Mouse (Mus musculus): ENCODE results near the gene Dhtkd1.
"Not testable (repeated sequence)": the region's sequence is repeated elsewhere in the genome, so short reads cannot be mapped to it uniquely, and the experiment has no call there.

Gene Dhtkd1

GRCm38 (mm10) chr2:5942416-5943032 is at the start of gene Dhtkd1:
Dhtkd1 (minus strand) TSS chr2:5942792.
- peak; percentile 79 for DNase-seq

- DNase-seq: no peak
Measured at GRCm38 (mm10) chr2:5977532-5977931, 34.9 kb upstream of the Dhtkd1 start.

DNA sequence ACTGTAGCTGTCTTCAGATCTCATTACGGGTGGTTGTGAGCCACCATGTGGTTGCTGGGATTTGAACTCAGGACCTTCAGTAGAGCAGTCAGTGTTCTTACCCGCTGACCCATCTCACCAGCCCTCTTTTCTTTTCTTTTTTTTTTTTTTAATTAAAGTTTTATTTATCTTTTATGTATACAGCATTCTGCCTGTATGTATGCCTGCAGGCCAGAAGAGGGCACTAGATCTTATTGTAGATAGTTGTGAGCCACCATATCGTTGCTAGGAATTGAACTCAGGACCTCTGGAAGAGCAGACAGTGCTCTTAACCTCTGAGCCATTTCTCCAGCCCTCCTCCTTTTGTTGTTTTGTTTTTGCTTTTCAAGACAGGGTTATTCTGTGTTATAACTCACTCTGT is 28.0 kb upstream of the Dhtkd1 start:
- DNase-seq: not testable (repeated sequence)

DNA sequence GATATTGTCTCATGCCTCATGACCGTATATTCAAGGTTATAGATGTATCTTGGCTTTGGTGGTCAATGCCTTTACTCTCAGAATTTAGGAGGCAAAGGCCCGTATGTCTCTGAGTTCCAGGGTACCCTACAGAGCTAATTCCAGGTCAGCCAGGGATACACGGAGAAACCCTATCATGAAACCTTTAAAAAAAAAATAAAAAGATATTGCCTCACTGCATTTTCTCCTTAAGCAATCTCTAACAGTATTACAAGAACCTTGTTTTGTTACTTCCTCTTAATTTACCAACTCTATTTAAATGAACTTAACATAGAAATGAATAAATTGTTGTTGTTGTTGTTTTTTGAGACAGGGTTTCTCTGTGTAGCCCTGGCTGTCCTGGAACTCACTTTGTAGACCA is 23.4 kb upstream of the Dhtkd1 start:
- no peak for DNase-seq

DNA sequence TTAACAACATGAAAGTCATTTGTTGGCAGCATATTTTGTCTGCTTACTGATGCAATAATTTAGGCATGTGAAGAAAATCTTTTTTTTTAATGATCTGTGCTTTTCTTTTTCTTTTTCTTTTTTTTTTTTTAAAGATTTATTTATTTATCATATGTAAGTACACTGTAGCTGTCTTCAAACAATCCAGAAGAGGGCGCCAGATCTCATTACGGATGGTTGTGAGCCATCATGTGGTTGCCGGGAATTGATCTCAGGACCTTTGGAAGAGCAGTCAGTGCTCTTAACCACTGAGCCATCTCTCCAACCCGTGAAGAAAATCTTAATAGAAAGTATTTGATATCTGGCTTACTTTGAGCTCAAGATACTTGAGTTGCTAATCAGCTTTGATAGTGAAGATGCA is 21.1 kb upstream of the Dhtkd1 start:
- not testable (repeated sequence) for DNase-seq

GRCm38 (mm10) chr2:5962265-5962664 is 19.7 kb upstream of the Dhtkd1 start:
- no peak for DNase-seq

DNA sequence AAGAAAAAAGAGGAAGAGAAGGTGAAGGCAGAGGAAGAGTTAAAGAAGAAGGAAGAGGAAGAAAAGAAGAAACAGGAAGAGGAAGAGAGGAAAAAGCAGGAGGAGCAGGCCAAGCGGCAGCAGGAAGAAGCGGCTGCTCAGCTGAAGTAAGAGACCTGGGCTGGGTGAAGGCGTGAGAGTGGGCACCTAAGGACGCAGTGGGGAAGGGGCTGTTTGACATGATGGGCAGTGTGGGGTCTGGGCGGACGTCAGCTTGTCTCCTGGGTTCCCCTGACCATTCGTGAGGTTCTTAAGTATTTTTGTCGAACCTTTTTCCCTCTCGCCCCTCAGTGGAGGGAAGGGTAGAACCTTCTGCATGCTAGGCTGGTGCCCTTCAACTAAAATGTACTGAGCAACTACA is 15.1 kb upstream of the Dhtkd1 start:
- no peak for DNase-seq

DNA sequence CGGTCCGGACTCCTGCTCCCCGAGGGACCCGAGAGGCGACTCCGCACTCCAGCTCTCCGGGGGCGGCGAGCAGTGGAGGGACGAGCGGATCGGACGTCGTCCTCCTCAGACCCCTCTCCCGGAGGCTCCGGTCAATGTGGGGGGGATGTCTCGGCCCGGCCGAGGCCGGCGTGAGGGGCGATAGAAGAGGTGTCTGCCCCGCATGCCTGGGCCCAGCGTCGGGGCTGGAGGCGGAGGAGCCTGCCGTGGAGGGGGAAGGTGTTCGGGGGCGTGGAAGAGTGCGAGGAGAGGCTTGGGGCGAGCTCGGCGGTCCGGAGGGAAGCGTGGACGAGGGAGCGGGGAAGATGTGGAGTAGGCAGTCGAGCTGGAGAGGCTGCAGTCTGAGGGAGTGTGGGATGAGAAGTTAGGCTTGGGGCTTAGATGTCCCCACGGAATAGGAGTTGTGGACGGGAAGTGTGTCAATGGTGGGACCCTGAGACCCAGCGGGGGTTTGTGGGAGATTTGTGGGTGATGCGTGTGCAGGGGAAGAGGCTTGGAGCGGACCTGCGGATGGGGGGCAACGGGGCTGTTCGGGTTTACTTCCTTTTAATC is 9.1 kb upstream of the Dhtkd1 start:
- DNase-seq: peak; percentile 67

GRCm38 (mm10) chr2:5950766-5951595 is 8.4 kb upstream of the Dhtkd1 start, which contains the start of gene Upf2:
Upf2 (plus strand) TSS chr2:5951469.
- peak; percentile 98 for DNase-seq

DNA sequence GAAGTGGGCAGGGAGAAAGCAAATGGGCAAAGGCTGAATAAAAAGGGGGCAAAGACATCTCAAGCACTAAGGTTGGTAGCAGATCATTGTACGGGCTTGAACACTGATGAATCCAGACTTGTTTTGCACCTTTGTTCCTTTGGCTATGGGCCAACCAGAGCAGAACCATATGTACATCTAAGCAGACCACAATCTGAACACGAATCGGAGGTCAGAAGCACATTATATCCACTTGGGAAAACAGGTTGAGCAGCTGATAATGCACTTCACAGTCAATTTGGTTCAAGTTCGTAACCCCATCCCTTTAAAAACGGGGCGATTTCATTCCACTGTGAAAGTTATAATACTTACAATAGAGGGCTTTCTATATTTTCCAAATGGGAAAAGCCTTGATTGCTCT is 7.7 kb upstream of the Dhtkd1 start:
- DNase-seq: peak; percentile 46

- not testable (repeated sequence) for DNase-seq
Measured at GRCm38 (mm10) chr2:5949821-5950220, 7.2 kb upstream of the Dhtkd1 start.

DNA sequence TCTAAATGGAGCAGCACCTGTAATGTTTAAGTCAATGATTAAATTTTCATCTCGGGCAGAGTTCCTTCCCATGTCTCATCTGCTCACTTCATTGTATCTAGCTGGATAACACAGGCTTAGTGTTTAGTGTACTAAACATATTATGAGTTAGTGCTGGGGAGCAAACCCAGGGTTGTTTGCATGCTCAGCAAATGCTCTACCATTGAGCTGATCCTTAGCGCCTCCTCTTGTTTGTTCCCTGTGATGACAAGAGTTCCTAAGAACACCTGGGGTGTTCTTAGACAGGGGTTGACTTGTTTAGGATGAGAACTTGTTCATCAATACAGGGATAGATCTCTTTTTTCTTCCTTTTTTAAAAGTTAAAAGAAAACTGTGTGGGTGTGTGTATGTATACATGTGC is 6.4 kb upstream of the Dhtkd1 start:
- no peak for DNase-seq

DNA sequence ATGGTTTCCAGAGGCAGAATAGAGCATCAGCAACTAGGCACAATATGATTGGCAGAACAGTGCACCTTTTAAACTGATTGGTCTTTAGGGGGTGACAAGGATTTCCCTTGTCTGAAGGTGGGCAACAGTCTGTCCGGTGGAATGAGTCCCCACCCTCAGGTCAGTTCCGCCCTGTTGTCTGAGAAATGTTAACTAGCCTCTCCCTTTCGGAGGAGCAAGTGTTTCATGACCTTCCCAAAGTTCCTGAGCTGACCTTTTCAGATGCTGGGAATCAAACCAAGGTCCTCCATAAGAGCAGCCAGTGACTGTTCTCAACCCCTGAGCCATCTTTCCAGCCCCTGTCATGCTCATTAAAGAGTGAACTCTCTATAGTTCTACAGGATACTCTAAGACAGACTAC is 4.3 kb upstream of the Dhtkd1 start:
- DNase-seq: no peak

GRCm38 (mm10) chr2:5945629-5946028 is 3.0 kb upstream of the Dhtkd1 start:
- no peak for DNase-seq

- no peak for DNase-seq
Measured at GRCm38 (mm10) chr2:5943071-5943470, 479 bp upstream of the Dhtkd1 start.

GRCm38 (mm10) chr2:5941861-5942415 is 654 bp downstream of the Dhtkd1 start:
- peak; percentile 18 for DNase-seq

GRCm38 (mm10) chr2:5940936-5941335 is 1.7 kb downstream of the Dhtkd1 start:
- no peak for DNase-seq

DNA sequence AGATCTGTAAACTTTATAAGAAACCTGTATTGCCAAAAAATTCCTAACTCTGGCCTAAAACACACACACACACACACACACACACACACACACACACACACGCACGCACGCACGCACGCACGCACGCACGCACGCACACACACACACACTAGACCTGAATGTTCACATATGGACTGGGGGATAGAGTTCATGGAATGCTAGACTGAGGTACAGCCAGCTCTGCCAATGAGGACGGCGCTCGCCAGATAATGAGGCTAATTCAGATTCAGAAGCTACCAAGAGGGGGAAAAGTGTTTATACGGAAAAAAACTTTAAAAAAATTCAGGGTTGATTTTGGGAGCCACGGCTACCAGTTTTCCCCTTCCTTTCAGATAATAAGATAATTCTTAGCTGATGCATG is 2.7 kb downstream of the Dhtkd1 start:
- DNase-seq: no peak

DNA sequence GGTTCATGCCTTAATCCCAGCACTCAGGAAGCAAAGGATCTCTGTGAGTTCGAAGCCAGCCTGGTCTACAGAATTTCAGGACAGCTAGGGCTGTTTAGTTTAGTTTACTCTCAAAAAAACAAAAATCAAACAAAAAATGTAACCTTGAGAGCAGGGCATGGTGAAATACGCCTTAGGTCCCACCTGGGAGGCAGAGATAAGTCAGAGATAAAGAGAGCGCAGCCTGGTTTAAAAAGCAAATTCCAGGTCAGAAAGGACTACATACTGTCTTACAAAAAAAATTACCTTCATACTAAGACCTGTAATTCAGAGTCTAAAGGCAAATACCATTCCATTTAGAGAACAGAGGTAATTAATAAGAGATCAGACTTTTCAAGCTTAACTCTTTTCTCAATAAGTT is 3.3 kb downstream of the Dhtkd1 start:
- no peak for DNase-seq

- no peak for DNase-seq
Measured at GRCm38 (mm10) chr2:5936550-5936949, 6.0 kb downstream of the Dhtkd1 start.

DNA sequence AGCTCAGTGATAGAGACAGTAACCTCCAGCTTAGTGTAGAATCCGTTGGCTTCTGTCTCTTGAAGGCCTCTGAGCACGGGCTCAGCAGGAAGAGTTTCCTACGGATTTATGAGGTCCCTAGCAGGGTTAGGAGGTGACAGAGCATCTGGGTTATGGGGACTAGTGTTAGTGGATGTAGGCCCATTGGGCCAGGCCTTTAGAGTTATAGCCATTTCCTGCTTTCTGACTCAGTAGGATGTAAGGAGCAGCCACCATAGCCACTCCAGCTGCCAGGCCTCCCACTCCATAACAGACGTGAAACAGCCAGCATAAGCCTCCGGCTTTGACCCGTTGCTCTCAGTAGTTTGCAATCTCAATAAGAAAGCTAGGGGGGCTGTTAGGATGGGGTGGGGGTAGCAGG is 6.5 kb downstream of the Dhtkd1 start:
- peak; percentile 14 for DNase-seq

GRCm38 (mm10) chr2:5934936-5935335 is 7.7 kb downstream of the Dhtkd1 start:
- no peak for DNase-seq

- DNase-seq: no peak
Measured at GRCm38 (mm10) chr2:5931938-5932337, 10.7 kb downstream of the Dhtkd1 start.

Measured in kidney, postnatal 10 days (tissue).